Mouse (Mus musculus): ENCODE data around the gene Etfb.

Gene Etfb

DNA sequence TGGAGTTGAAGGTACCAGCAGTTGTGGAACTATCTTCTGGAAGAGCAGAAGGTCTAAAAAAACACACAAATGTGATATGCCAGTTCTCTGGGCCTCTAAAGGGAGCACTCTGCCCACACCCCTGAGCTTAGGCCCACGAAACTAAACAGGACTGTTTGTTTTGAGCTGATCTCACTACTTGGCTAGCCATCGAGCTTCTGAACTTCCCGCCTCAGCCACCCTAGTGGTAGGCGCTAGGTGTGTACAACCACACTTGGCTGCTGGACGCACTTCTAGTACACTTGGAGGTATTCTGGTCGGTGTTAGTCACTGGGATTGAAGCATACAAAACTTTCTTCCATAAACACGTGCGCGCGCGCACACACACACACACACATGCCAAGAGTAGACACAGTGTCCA is 7.8 kb downstream of the Etfb start:
- DNase-seq = no peak

- DNase-seq = no peak
These were observed 8.7 kb downstream of the Etfb start for GRCm38 (mm10) chr7:43452609-43453008.

DNA sequence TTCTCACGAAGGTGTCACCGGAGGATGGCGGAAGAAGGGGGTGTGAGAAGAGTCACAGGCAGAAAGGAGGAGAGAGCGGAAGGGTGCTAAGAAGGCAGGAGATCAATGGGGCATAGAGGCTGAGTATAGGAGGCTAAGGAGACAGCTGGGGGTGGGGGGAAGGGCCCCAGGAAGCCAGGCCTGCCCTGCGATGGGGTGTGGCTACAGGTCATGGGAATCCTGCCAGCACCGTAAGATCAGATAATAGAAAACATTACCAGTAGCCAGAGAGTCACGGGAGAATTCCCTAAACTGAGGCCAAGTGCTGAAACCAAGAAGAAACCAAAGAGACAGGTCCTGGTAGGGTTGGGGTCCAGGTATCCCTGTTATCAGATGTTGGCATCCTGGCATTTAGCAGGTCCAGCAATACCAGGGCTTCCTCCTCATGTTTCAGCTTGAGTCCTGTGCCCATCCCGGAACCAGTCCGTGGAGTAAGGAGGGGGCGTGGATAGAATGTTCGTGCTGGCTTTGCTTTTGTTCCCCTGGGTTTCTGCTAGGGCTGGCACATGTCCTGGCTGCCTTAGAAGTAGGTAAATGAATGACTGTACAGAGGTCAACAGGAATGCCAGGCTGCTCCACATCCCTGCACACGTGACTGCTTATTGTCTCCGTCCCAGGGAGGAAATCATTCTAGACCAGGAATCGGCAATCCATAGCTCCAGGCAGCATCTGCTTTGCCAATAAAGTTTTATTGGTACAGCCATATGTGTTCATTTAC is 9.9 kb downstream of the Etfb start:
- no peak for DNase-seq

GRCm38 (mm10) chr7:43454371-43454770 is 10.5 kb downstream of the Etfb start:
- no peak for DNase-seq

DNA sequence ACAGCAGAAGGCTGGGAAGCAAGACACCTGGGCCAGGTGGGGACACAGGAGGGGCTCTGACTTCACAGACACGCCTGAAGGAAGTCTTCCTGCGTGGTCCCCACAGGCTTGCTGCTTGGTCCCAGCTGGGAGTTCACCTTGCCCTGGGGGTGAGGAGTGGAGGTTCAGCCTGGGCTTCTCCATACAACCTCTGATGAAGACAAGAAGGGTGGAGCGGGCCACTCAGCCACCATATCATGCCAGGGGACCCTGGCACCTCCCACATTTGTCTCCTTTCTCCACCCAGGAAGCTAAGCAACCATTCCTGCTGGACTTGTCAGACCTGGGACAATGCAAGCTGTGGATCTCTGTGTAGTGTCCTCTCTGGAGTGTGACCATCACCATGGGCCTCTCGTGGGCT is 19.0 kb downstream of the Etfb start, which contains the start of gene Vsig10l:
Gene Vsig10l (plus strand): TSS at position 301 of the 400 bp plus-strand sequence.
- no peak for DNase-seq

DNA sequence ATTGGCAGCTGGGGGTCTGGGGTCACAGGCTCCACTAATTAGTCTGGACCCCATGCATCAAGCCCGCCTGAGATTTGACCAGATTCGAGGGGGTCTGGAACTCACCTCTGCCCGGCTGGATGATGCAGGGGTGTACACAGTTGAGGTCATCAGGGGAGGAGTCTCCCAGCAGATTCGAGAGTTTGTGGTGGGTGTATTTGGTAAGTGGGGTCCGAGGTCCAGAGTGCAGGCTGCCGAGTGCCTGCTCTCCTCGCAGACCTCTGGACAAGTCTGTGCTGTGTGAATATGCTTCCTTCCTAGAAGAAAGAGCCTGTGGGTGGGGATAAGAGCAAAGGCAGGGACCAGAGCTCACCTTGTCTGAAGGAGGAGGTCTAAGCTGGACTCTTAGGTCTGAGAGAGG is 20.1 kb downstream of the Etfb start:
- no peak for DNase-seq

GRCm38 (mm10) chr7:43464864-43465343 is 21.0 kb downstream of the Etfb start:
- no peak for DNase-seq

- peak; percentile 76 for DNase-seq
These were observed 21.6 kb downstream of the Etfb start for GRCm38 (mm10) chr7:43465344-43466098.

DNA sequence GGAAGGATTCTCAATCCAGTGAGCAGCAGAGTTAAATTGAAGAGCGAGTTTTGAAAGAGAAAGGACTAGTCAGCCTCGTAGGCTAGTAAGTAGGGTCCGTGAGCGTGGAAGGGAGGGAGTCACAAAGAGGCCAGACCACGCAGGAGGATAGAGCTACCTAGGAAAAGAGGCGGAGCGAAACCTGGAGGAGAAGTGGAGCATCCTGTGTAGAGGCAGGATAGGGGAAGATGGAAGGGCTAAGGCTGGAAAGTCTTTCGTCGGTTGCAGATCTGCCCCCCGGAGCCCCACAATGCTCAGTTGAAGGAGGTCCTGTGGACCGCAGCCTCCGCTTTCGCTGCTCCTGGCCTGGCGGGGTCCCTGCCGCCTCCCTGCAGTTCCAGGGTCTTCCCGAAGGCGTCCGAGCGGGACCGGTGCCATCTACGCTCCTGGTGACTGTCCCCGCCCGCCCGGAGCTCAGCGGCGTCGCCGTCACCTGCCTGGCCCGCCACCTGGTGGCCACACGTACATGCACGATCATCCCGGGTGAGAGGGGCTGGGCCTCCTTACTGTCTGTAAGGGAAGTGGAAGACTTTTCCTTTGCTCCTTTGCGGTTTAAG is 22.3 kb downstream of the Etfb start:
- peak; percentile 88 for DNase-seq

DNA sequence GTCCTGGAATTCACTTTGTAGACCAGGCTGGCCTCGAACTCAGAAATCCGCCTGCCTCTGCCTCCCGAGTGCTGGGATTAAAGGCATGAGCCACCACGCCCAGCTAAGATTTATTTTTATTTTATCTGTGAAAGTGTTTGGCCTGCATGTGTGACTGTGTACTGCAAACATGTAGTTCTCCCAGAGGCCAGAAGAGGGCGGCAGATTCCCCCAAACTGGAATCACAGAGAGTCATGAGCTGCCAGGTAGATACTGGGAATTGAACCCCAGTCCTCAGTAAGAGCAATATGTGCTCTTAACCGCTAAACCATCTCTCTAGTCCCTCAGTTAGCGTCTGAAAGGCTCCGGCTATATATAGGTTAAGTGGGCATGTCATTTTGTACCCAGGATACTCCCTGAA is 26.5 kb downstream of the Etfb start:
- DNase-seq = peak; percentile 52

- no peak for DNase-seq
These were observed 31.8 kb downstream of the Etfb start for GRCm38 (mm10) chr7:43475706-43476105.

- no peak for DNase-seq
These were observed 32.5 kb downstream of the Etfb start for GRCm38 (mm10) chr7:43476376-43476775.

- no peak for DNase-seq
These were observed 37.3 kb downstream of the Etfb start for GRCm38 (mm10) chr7:43481191-43481590.

GRCm38 (mm10) chr7:43482090-43482716 is 38.3 kb downstream of the Etfb start:
- DNase-seq = peak; percentile 64

GRCm38 (mm10) chr7:43483236-43483635 is 39.4 kb downstream of the Etfb start:
- no peak for DNase-seq

DNA sequence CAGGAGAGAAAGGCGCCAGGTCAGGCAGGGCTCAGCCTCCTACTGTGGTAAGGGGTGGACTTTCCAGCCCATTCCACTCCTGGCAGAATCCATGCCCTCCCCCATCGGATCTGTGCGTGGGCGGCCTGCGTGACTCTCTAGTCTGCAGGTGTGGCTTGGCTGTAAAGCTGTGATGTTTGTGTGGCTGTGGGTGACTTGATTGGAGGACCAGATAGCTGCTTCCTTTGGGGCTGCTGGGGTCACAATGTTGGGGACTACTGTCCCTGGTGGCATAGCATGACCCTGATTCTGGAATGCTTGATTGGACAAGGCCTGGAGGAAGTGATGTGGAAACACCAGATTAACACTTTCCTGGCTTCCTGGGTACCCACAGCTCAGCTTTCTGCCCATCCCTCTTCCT is 44.8 kb downstream of the Etfb start:
- DNase-seq = no peak

GRCm38 (mm10) chr7:43489631-43490125 is 45.8 kb downstream of the Etfb start, which contains the start of gene Iglon5:
Iglon5 (minus strand) TSS chr7:43490075.
- DNase-seq = peak; percentile 42

GRCm38 (mm10) chr7:43490182-43490584 is 46.3 kb downstream of the Etfb start:
- DNase-seq = peak; percentile 90

GRCm38 (mm10) chr7:43490861-43491260 is 47.0 kb downstream of the Etfb start:
- no peak for DNase-seq

DNA sequence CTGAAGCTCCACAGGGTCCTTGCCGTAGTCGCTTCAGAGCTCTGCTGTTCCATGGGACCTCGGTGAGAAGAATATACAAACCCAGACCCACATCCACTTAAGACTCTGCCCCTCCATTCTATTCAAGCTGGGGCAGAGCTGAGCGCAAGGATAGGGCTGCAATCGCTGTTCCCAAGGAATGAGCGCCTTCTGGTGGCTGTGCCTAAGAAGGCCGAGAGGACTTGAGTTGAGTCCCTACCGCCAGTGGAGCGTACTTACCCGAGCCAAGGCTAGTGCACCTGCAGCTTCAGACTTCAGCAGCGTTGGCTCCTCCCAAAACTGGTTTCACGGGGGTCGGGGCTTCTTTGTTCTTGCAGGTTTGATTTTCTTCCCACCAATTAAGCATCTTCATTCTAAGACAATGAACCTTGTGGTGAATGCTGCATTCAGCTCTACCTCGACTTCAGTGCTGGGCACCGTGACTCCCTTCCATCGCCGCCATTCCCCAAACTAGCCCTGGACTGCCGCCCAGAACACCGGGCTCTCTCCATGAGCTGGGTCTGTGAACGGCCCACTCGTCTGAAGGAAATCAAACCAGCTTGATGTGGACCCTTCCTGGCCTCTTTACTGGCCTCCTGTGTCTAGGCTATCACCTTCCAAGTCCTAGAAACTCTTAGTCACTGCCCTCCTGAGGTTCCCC is 51.6 kb downstream of the Etfb start:
- DNase-seq = peak; percentile 64
